Mouse (Mus musculus) MEL (cell line): ENCODE measurements around the gene Acot13. TPM values are rescaled to one million over a fixed set of nuclear protein-coding genes. Genes with fewer than 3 reads are reported as not detected.
"Not testable (repeated sequence)": the region's sequence is repeated elsewhere in the genome, so short reads cannot be mapped to it uniquely, and the experiment has no call there.

Experiments used
- DNase-seq: peaks from one replicate; pipeline ENCODE4 v3.0.0; 2011; ENCODE audit warnings: low read depth, low spot score
- H3K27ac ChIP-seq: 2 replicates; pipeline ENCODE4 v1.5.1; 2012; ENCODE audit warnings: low read depth, mild to moderate bottlenecking, control low read depth, low read length, moderate library complexity; ENCODE audit not compliant: control insufficient read depth
- H3K27me3 ChIP-seq, 2 experiments: fragments of 150-350 bp in 1 of 2; sonication (generic) in 1 of 2; 2 replicates each; pipeline ENCODE4 v1.6.1; 2012; ENCODE audit warnings: low read length in 2 of 2, mild to moderate bottlenecking in 2 of 2, improper control_type of control experiment in 1 of 2, moderate library complexity in 1 of 2; ENCODE audit not compliant: insufficient read depth in 2 of 2, control insufficient read depth in 1 of 2
- H3K36me3 ChIP-seq, 2 experiments: 2 replicates each; pipeline ENCODE4 v1.6.1; 2012 to 2014; ENCODE audit warnings: low read length in 2 of 2, improper control_type of control experiment in 1 of 2, inconsistent platforms in 1 of 2, mild to moderate bottlenecking in 1 of 2; ENCODE audit not compliant: insufficient read depth in 2 of 2, control insufficient read depth in 1 of 2
- H3K4me1 ChIP-seq, 2 experiments: fragments of 150-350 bp in 1 of 2; sonication (generic) in 1 of 2; 2 replicates each; pipeline ENCODE4 v1.6.1; 2012; ENCODE audit warnings: low read length in 2 of 2, improper control_type of control experiment in 1 of 2, mild to moderate bottlenecking in 1 of 2; ENCODE audit not compliant: insufficient read depth in 2 of 2, control insufficient read depth in 1 of 2
- H3K4me3 ChIP-seq, 2 experiments: fragments of 150-350 bp in 1 of 2; sonication (generic) in 1 of 2; 2 replicates each; pipeline ENCODE4 v1.5.1; 2012; ENCODE audit warnings: low read depth in 2 of 2, low read length in 2 of 2, mild to moderate bottlenecking in 2 of 2, moderate library complexity in 2 of 2, control low read depth in 1 of 2, improper control_type of control experiment in 1 of 2; ENCODE audit not compliant: control insufficient read depth in 1 of 2, insufficient read depth in 1 of 2
- H3K79me2 ChIP-seq: 2 replicates; pipeline ENCODE4 v1.6.1; 2012; ENCODE audit warnings: mild to moderate bottlenecking, low read length, moderate library complexity; ENCODE audit not compliant: control insufficient read depth, poor library complexity, insufficient read depth
- H3K9ac ChIP-seq: 2 replicates; pipeline ENCODE4 v1.6.1; 2012; ENCODE audit warnings: low read depth, mild to moderate bottlenecking, control low read depth, low read length, moderate library complexity; ENCODE audit not compliant: control insufficient read depth, poor library complexity, severe bottlenecking
- H3K9me3 ChIP-seq: fragments of 150-350 bp; sonication (generic); replicated peaks from 2 replicates; pipeline ENCODE4 v1.6.1; 2012; ENCODE audit warnings: mild to moderate bottlenecking, low read length, improper control_type of control experiment, moderate library complexity; ENCODE audit not compliant: insufficient read depth
- CTCF ChIP-seq, 3 experiments: IDR thresholded peaks in 2 of 3; conservative IDR thresholded peaks in 1 of 3; 2 replicates each; pipeline ENCODE4 v1.5.1; 2011 to 2012; ENCODE audit warnings: low read length in 3 of 3, low read depth in 2 of 3, mild to moderate bottlenecking in 2 of 3, improper control_type of control experiment in 1 of 3, inconsistent platforms in 1 of 3, mixed read lengths in 1 of 3, moderate library complexity in 1 of 3; ENCODE audit not compliant: control insufficient read depth in 1 of 3, insufficient read depth in 1 of 3, poor library complexity in 1 of 3, severe bottlenecking in 1 of 3
- ELF1 ChIP-seq: IDR thresholded peaks from 2 replicates; pipeline ENCODE4 v1.6.1; 2014; ENCODE audit warnings: low read depth, mild to moderate bottlenecking, inconsistent platforms, low read length, improper control_type of control experiment, moderate library complexity
- EP300 ChIP-seq, 2 experiments: IDR thresholded peaks; 2 replicates each; pipeline ENCODE4 v1.6.1; 2011; ENCODE audit warnings: improper control_type of control experiment in 2 of 2, low read length in 2 of 2, low read depth in 1 of 2, mild to moderate bottlenecking in 1 of 2
- ETS1 ChIP-seq: IDR thresholded peaks from 2 replicates; pipeline ENCODE4 v1.6.1; 2012; ENCODE audit warnings: low read depth, mild to moderate bottlenecking, inconsistent platforms, low read length, improper control_type of control experiment, moderate library complexity
- GABPA ChIP-seq: IDR thresholded peaks from 2 replicates; pipeline ENCODE4 v1.6.1; 2012; ENCODE audit warnings: low read depth, mild to moderate bottlenecking, inconsistent platforms, low read length, improper control_type of control experiment, moderate library complexity
- JUND ChIP-seq: IDR thresholded peaks from 2 replicates; pipeline ENCODE4 v1.6.1; 2011; ENCODE audit warnings: low read depth, mild to moderate bottlenecking, improper control_type of control experiment, low read length
- MAFK ChIP-seq: IDR thresholded peaks from 2 replicates; pipeline ENCODE4 v1.6.1; 2011; ENCODE audit warnings: low read depth, mild to moderate bottlenecking, low read length, improper control_type of control experiment, borderline replicate concordance
- MAX ChIP-seq: IDR thresholded peaks from 2 replicates; pipeline ENCODE4 v1.6.1; 2011; ENCODE audit warnings: low read length, improper control_type of control experiment
- MAZ ChIP-seq: IDR thresholded peaks from 2 replicates; pipeline ENCODE4 v1.6.1; 2012; ENCODE audit warnings: low read depth, mild to moderate bottlenecking, inconsistent platforms, low read length, improper control_type of control experiment
- MEF2A ChIP-seq: IDR thresholded peaks from 2 replicates; pipeline ENCODE4 v1.6.1; 2014; ENCODE audit warnings: low read depth, mild to moderate bottlenecking, inconsistent platforms, low read length, improper control_type of control experiment; ENCODE audit not compliant: poor library complexity, insufficient replicate concordance, severe bottlenecking; ENCODE audit errors: extremely low read depth
- MXI1 ChIP-seq: IDR thresholded peaks from 2 replicates; pipeline ENCODE4 v1.6.1; 2011; ENCODE audit warnings: mild to moderate bottlenecking, low read depth, low read length, improper control_type of control experiment
- NELFE ChIP-seq: IDR thresholded peaks from 2 replicates; pipeline ENCODE4 v1.6.1; 2011; ENCODE audit warnings: low read depth, low read length, improper control_type of control experiment
- RAD21 ChIP-seq: IDR thresholded peaks from 2 replicates; pipeline ENCODE4 v1.6.1; 2011; ENCODE audit warnings: mild to moderate bottlenecking, low read depth, low read length, improper control_type of control experiment
- RCOR1 ChIP-seq: IDR thresholded peaks from 2 replicates; pipeline ENCODE4 v1.6.1; 2012; ENCODE audit warnings: low read depth, mild to moderate bottlenecking, inconsistent platforms, low read length, improper control_type of control experiment
- SIN3A ChIP-seq: IDR thresholded peaks from 2 replicates; pipeline ENCODE4 v1.6.1; 2012; ENCODE audit warnings: low read length, improper control_type of control experiment, inconsistent platforms
- TBP ChIP-seq: IDR thresholded peaks from 2 replicates; pipeline ENCODE4 v1.8.0; 2011; ENCODE audit warnings: low read depth, low read length, improper control_type of control experiment
- TCF12 ChIP-seq: IDR thresholded peaks from 2 replicates; pipeline ENCODE4 v1.6.1; 2014; ENCODE audit warnings: low read depth, mild to moderate bottlenecking, inconsistent platforms, low read length, improper control_type of control experiment, moderate library complexity
- UBTF ChIP-seq: IDR thresholded peaks from 2 replicates; pipeline ENCODE4 v1.6.1; 2012; ENCODE audit warnings: low read depth, mild to moderate bottlenecking, inconsistent platforms, low read length, improper control_type of control experiment, moderate library complexity, borderline replicate concordance; ENCODE audit not compliant: insufficient read depth
- USF2 ChIP-seq, 2 experiments: IDR thresholded peaks; 2 replicates each; pipeline ENCODE4 v1.6.1; 2011 to 2012; ENCODE audit warnings: improper control_type of control experiment in 2 of 2, low read length in 2 of 2, borderline replicate concordance in 1 of 2, inconsistent platforms in 1 of 2, low read depth in 1 of 2, mild to moderate bottlenecking in 1 of 2; ENCODE audit not compliant: insufficient read depth in 1 of 2
- ZC3H11A ChIP-seq: IDR thresholded peaks from 2 replicates; pipeline ENCODE4 v1.6.1; 2012; ENCODE audit warnings: low read depth, mild to moderate bottlenecking, inconsistent platforms, low read length, improper control_type of control experiment
- polyA plus RNA-seq, 2 experiments: library from polyadenylated mRNA; stranded (reverse) in 1 of 2; unstranded in 1 of 2; fragments of >175 nt in 1 of 2; fragments of >200 nt in 1 of 2; gene quantifications; 2 replicates each; pipeline versions ENCODE4 v1.2.1 to v1.2.4; 2012; ENCODE audit warnings: low replicate concordance in 2 of 2, low read depth in 1 of 2; ENCODE audit not compliant: insufficient read length in 2 of 2, insufficient read depth in 1 of 2, missing spikeins in 1 of 2
- total RNA-seq: library from RNA; depleted of rRNA; stranded (reverse); fragments of 300-350 nt; gene quantifications from 2 replicates; pipeline ENCODE4 v1.2.3, GENCODE M21; 2012

Gene Acot13
- total and polyA plus RNA-seq, 3 experiments: 51.8 to 57.3 TPM; not detected in 1

GRCm38 (mm10) chr13:24839831-24840230, 8.5 kb upstream of the Acot13 start:
- no peak for TF ChIP-seq MAFK
- TF ChIP-seq ELF1: 0 out of 2 replicates have a peak, but pooled peaks have one; percentile 17
- no peak for TF ChIP-seq NELFE
- TF ChIP-seq MEF2A: no peak
- TF ChIP-seq UBTF: no peak
- 0 out of 2 replicates have a peak, but pooled peaks have one; percentile 21 for TF ChIP-seq MAX
- TF ChIP-seq USF2 (IDR thresholded peaks at IDR 0.05; ENCODE audit: borderline replicate concordance in 1 of 2, insufficient read depth in 1 of 2, low read depth in 1 of 2, low read length in 2 of 2): no peak
- no peak for TF ChIP-seq JUND
- TF ChIP-seq GABPA: no peak
- peak; percentile 55 to 68; a peak in 3 of 4 replicates for TF ChIP-seq EP300 (IDR thresholded peaks at IDR 0.05; ENCODE audit: low read depth in 1 of 2, low read length in 2 of 2)
- TF ChIP-seq ETS1: peak; percentile 41; the same call in 1 of the 2 replicates
- TF ChIP-seq RAD21: no peak
- TF ChIP-seq RCOR1: peak; percentile 44; the same call in 1 of the 2 replicates
- peak; percentile 49; the same call in 1 of the 2 replicates for TF ChIP-seq MXI1
- TF ChIP-seq SIN3A: peak; percentile 49
- no peak for TF ChIP-seq MAZ
- TF ChIP-seq TCF12: peak; percentile 37; the same call in 1 of the 2 replicates
- TF ChIP-seq CTCF (IDR thresholded peaks at IDR 0.05 in 2 of 3, conservative IDR thresholded peaks at IDR 0.05 in 1 of 3; ENCODE audit: control insufficient read depth in 1 of 3, insufficient read depth in 1 of 3, low read depth in 2 of 3, low read length in 3 of 3, poor library complexity in 1 of 3, severe bottlenecking in 1 of 3): no peak
- TF ChIP-seq TBP: no peak
- no peak for TF ChIP-seq ZC3H11A
- TF ChIP-seq, all 39 proteins: peak for 8
- H3K27me3 ChIP-seq: no peaks in the 10 kb centered on the region
- peaks cover 5 to 8% of the 10 kb centered on the region in 2 experiments; a peak in 3 of 4 replicates for H3K4me1 ChIP-seq
- H3K9ac ChIP-seq: no peak overlapping the region
- no peak overlapping the region for H3K27ac ChIP-seq
- H3K4me3 ChIP-seq: no peak overlapping the region
- peaks cover 19% of the 10 kb centered on the region for H3K79me2 ChIP-seq
- H3K9me3 ChIP-seq: no peaks in the 10 kb centered on the region
- H3K36me3 ChIP-seq: peaks cover 24 to 35% of the 10 kb centered on the region in 2 experiments
- peak; percentile 49 for DNase-seq

GRCm38 (mm10) chr13:24837765-24838164, 6.4 kb upstream of the Acot13 start:
- not testable (repeated sequence) for DNase-seq, H3K27me3 ChIP-seq, H3K4me3 ChIP-seq, H3K4me1 ChIP-seq, H3K9ac ChIP-seq, H3K27ac ChIP-seq, H3K9me3 ChIP-seq
- H3K79me2 ChIP-seq: peaks cover 33% of the 10 kb centered on the region
- H3K36me3 ChIP-seq: peaks cover 35 to 39% of the 10 kb centered on the region in 2 experiments
